Mouse (Mus musculus) liver, adult 2 months (tissue): ENCODE measurements around the gene Pianp.

Experiments used
- CTCF ChIP-seq: fragments of 200-500 bp; IDR thresholded peaks from 2 replicates; pipeline ENCODE4 v1.5.1; 2011; ENCODE audit warnings: low read depth, low read length, control low read depth
- POLR2A ChIP-seq: fragments of 200-500 bp; IDR thresholded peaks from 2 replicates; pipeline ENCODE4 v1.6.1; 2011; ENCODE audit warnings: low read length, control low read depth; ENCODE audit not compliant: insufficient read depth; ENCODE audit errors: extremely low read depth

DNA sequence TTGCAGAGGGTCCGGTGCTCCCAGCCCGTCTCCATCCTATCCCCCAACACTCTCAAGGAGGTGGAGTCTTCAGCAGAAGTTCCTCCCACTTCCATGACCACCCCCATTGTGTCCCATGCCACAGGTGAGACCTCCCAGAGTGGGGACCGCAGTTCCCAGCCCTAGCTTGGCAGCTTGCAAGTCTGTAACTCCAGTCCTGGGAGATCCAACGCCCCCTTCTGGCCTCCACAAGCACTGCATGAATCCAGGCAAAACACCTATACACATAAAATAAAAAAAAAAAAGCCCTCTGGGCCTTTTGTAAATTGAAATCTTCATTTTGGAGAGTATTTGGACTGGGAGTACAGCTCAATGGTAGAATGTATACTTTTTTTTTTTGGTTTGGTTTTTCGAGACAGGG, 54.7 kb downstream of the Pianp start:
- TF ChIP-seq POLR2A (no peak), CTCF (peak; percentile 62)
